Mouse (Mus musculus): ENCODE data around the gene Sap25. TPM values are rescaled to one million over a fixed set of nuclear protein-coding genes. Genes with fewer than 3 reads are reported as not detected.

The Sap25 gene
- polyA plus RNA-seq, 1 experiment from 2014 or later: 5.5 TPM

GRCm38 (mm10) chr5:137690531-137690930, 49.4 kb downstream of the Sap25 start:
- H3K9me3 ChIP-seq: no peaks in the 10 kb centered on the region
- H3K9ac ChIP-seq: no peak overlapping the region
- H3K27me3 ChIP-seq (replicated peaks): no peaks in the 10 kb centered on the region
- no peak overlapping the region for H3K4me3 ChIP-seq (replicated peaks)
- H3K4me2 ChIP-seq (replicated peaks): no peak overlapping the region
- H3K4me1 ChIP-seq (replicated peaks): no peaks in the 10 kb centered on the region
- WGBS: 53% methylated on average over 9 of the region's 9 CpGs
- no peak for ATAC-seq
- H3K36me3 ChIP-seq: no peaks in the 10 kb centered on the region
- H3K27ac ChIP-seq: no peak overlapping the region

DNA sequence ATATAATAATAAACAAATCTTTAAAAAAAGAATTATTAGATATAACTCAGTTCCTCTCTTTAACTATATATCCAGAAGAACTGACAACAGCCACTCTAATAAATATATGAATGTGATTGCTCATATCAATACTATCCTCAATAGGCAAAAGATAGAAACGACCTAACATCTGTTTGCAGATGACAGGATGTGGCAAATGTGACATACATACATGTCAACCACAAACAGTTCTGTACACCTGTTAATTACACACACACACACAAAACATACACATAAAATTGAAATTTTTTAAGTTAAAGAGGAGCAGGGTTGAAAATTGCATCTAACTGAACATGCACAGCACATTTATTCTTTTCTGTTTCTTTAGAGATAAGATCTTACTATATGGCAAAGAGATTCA, 50.7 kb downstream of the Sap25 start:
- ATAC-seq: no peak
- Histone ChIP-seq H3K36me3 (no peaks in the 10 kb centered on the region), H3K4me3 (replicated peaks) (no peak overlapping the region), H3K4me2 (replicated peaks) (no peak overlapping the region), H3K27me3 (replicated peaks) (no peaks in the 10 kb centered on the region), H3K4me1 (replicated peaks) (no peaks in the 10 kb centered on the region), H3K9me3 (no peaks in the 10 kb centered on the region), H3K27ac (no peak overlapping the region), H3K9ac (no peak overlapping the region)
- WGBS: 71% methylated on average over 1 of the region's 1 CpGs

Other genes with a start within 250 kb of the Sap25 start
- gene Zan, start 164.3 kb upstream of the Sap25 start, polyA plus RNA-seq (2015; fragmentation: Nextera tagmentation; extraction: Ambion mirVana): 0.52 and 0.93 TPM in 2 replicates
- gene Pop7, start 138.8 kb upstream of the Sap25 start, polyA plus RNA-seq (2015; fragmentation: Nextera tagmentation; extraction: Ambion mirVana): 60.4 and 64.2 TPM in 2 replicates
- 8.4 and 10.4 TPM in 2 replicates for gene Gigyf1, start 122.8 kb upstream of the Sap25 start, polyA plus RNA-seq (2015; fragmentation: Nextera tagmentation; extraction: Ambion mirVana)
- gene Epo, start 108.1 kb upstream of the Sap25 start, polyA plus RNA-seq (2015; fragmentation: Nextera tagmentation; extraction: Ambion mirVana): 0.42 and 0.63 TPM in 2 replicates
- 341 and 386 TPM in 2 replicates for gene Gnb2, start 107.8 kb upstream of the Sap25 start, polyA plus RNA-seq (2015; fragmentation: Nextera tagmentation; extraction: Ambion mirVana)
- gene Actl6b, start 87.8 kb upstream of the Sap25 start, polyA plus RNA-seq (2015; fragmentation: Nextera tagmentation; extraction: Ambion mirVana): 4.5 and 6.0 TPM in 2 replicates
- 0.97 and 1.1 TPM in 2 replicates for gene Tfr2, start 71.5 kb upstream of the Sap25 start, polyA plus RNA-seq (2015; fragmentation: Nextera tagmentation; extraction: Ambion mirVana)
- 24.6 and 29.6 TPM in 2 replicates for gene Mospd3, start 40.3 kb upstream of the Sap25 start, polyA plus RNA-seq (2015; fragmentation: Nextera tagmentation; extraction: Ambion mirVana)
- 103 and 109 TPM in 2 replicates for gene Pcolce, start 27.6 kb upstream of the Sap25 start, polyA plus RNA-seq (2015; fragmentation: Nextera tagmentation; extraction: Ambion mirVana)
- 0.15 TPM in 1 of 2 replicates, not detected in the other for gene Fbxo24, start 12.3 kb upstream of the Sap25 start, polyA plus RNA-seq (2015; fragmentation: Nextera tagmentation; extraction: Ambion mirVana)
- 34.7 and 36.3 TPM in 2 replicates for gene Lrch4, start 12.2 kb upstream of the Sap25 start, polyA plus RNA-seq (2015; fragmentation: Nextera tagmentation; extraction: Ambion mirVana)
- 7.4 and 8.0 TPM in 2 replicates for gene Gm20605, start 12.2 kb upstream of the Sap25 start, polyA plus RNA-seq (2015; fragmentation: Nextera tagmentation; extraction: Ambion mirVana)
- 0.13 and 0.18 TPM in 2 replicates for gene Irs3, start 4.4 kb downstream of the Sap25 start, polyA plus RNA-seq (2015; fragmentation: Nextera tagmentation; extraction: Ambion mirVana)
- 19.5 and 20.8 TPM in 2 replicates for gene Agfg2, start 43.4 kb downstream of the Sap25 start, polyA plus RNA-seq (2015; fragmentation: Nextera tagmentation; extraction: Ambion mirVana)
- 2.3 and 2.8 TPM in 2 replicates for gene Nyap1, start 100.3 kb downstream of the Sap25 start, polyA plus RNA-seq (2015; fragmentation: Nextera tagmentation; extraction: Ambion mirVana)
- gene Tsc22d4, start 104.4 kb downstream of the Sap25 start, polyA plus RNA-seq (2015; fragmentation: Nextera tagmentation; extraction: Ambion mirVana): 117 and 118 TPM in 2 replicates
- gene Ppp1r35, start 137.5 kb downstream of the Sap25 start, polyA plus RNA-seq (2015; fragmentation: Nextera tagmentation; extraction: Ambion mirVana): 22.3 and 22.7 TPM in 2 replicates
- 8.9 and 9.2 TPM in 2 replicates for gene Mepce, start 146.3 kb downstream of the Sap25 start, polyA plus RNA-seq (2015; fragmentation: Nextera tagmentation; extraction: Ambion mirVana)
- gene Zcwpw1, start 146.5 kb downstream of the Sap25 start, polyA plus RNA-seq (2015; fragmentation: Nextera tagmentation; extraction: Ambion mirVana): 13.6 and 15.6 TPM in 2 replicates
- gene Pilra, start 194.9 kb downstream of the Sap25 start, polyA plus RNA-seq (2015; fragmentation: Nextera tagmentation; extraction: Ambion mirVana): 2.5 and 2.9 TPM in 2 replicates
- 1.1 and 2.8 TPM in 2 replicates for gene Pilrb1, start 216.8 kb downstream of the Sap25 start, polyA plus RNA-seq (2015; fragmentation: Nextera tagmentation; extraction: Ambion mirVana)
- gene Pilrb2, start 230.5 kb downstream of the Sap25 start, polyA plus RNA-seq (2015; fragmentation: Nextera tagmentation; extraction: Ambion mirVana): 0.74 and 1.2 TPM in 2 replicates